Mouse (Mus musculus) right cerebral cortex, postnatal 14 days (tissue): ENCODE measurements around the gene Cdc5l.
"Not testable (repeated sequence)": the region's sequence is repeated elsewhere in the genome, so short reads cannot be mapped to it uniquely, and the experiment has no call there.

ENCODE experiments used
- DNase-seq: peaks from one replicate; pipeline ENCODE4 v3.0.0; 2022

The Cdc5l gene

DNA sequence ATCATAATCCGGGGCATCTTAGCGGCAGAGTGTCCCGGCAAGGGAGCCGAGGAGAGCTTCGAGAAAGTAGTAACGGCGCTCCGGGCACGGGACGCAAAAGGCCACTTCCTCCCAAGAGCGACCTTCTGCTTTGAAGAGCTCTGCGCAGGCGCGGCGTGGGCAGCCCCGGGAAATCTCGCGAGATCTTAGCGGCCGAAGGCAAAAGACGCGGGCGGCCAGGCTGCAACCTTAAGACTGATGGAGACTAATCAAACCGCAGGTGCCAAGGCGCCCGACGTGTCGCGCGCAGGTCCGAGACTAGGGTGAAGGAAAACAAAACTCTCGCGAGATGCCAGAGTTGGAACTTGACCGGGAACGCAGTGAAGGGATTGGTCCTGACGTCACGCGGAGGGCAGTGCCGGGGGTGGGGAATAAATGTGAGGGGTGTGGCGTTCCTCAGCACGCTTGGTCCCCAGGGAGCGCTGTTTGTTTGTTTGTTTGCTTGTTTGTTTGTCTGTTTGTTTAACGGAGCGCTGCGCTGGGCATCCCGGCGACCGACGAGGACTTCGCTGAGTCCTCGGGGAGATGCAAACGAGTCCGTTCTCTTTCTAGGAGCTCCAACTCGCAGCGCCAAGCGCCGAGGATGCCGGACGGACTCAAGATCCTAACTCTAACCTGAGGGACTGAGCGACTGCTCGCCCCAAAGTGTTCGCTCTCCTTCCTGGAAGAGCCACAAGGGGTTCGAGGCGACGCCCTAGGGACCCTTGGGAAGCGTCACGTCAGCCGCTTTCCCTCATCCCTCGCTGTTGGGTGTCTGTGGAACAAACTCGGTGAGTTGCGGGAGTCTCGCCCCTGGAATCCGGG is at the start of gene Cdc5l:
Cdc5l (minus strand) TSS at position 319 of the 843 bp plus-strand sequence.
- DNase-seq: peak; percentile 97

DNA sequence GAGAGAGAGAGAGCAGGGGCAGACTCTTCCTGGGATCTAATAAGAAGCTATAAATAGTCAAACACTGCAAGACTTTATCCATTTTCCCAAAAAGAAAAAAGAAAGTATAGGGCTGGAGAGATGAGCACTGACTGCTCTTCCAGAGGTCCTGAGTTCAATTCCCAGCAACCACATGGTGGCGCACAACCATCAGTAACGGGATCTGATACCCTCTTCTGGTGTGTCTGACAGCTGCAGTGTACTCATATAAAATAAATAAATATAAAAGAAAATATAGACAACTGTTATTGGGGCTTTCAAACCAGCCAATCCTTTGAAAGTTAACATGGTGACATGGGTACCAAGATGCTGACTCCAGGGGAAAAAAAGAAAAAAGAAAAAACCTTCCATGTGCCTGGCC is 46.9 kb upstream of the Cdc5l start:
- no peak for DNase-seq

DNA sequence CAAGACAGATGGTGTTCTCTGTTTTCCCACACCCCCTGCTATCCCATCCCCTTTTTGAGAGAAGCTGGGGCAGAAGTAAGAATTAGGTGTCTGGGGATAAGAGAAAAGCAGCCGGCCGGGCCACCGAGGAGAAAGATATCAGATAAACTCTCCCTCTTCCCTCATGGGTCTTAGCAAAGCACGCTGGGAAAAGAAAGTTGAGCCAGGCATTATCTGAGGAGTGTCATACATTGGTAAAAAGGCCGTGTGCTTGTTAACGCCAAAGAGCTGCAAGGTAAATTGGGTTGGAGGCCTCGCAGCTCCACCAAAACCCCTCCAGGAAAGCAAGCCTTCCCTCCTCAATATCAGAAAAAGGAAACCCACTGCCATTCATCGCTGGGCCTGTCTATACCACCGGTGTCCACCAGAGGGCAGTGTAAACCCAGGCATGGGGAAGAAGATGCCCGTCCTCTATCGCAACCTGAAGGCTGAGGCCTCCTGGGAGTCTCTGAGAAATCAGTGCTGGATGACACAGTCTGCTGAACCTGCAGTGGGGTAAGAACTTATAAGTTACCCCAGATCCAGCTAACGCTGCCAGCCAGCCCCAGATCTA is 44.8 kb upstream of the Cdc5l start:
- peak; percentile 85 for DNase-seq

DNA sequence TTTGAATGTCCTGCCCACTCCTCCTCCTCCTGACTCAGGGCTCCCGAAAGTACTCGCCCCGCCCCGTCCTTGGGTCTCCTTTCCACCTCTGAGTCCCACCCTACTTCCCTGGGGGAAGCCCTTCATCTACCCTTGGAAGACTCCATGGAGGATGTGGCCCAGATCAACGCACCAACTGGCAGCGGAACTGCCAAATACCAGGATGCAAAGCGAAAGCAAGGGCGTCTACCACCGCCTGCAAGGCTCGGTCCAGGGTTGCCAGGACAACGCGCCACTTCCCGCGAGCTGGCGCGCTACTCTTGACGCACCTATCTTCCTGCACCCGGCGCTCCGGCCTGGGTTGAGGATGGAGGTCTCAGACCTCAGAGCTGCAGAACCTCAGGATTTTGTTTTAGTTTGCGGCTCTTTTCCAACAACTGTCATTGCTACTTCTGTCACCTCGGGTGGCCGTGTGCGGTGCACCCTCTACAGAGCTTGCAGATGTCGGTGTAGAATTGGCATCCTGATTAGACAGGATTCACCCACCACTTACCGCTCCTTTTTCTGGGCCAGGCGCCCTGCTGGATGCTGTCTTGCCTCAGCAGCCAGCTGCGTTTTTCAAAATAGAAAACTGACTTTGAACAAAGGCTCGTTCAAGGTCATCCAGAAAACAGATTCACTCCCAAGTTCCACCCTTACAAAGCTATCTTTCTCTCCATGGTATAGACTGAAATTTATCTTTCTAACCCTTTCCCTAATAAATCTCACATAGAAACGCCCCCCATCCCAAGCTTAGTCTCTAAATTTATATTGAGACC is 41.3 kb upstream of the Cdc5l start, which contains the start of gene Spats1:
Spats1 (minus strand) TSS at position 747 of the 797 bp plus-strand sequence.
- peak; percentile 85 for DNase-seq

DNA sequence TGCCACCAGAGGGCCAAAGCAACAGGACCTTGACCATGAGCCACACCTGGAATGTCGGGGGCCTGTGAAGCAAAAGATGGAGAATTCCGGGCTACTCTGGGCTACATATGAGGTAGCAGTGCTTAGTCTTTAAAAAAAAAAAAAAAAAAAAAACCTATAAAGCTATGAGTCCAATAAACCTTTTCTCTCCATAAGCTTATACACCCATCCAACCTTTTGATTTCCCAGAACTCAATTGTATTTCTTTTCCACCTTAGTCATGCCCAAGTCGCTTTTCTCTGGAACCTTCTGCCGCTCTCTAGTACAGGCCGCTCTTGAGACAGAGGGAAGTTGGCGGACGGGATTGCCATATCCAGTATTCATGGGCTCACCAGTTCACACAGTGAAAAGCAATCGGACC is 40.6 kb upstream of the Cdc5l start:
- no peak for DNase-seq

DNA sequence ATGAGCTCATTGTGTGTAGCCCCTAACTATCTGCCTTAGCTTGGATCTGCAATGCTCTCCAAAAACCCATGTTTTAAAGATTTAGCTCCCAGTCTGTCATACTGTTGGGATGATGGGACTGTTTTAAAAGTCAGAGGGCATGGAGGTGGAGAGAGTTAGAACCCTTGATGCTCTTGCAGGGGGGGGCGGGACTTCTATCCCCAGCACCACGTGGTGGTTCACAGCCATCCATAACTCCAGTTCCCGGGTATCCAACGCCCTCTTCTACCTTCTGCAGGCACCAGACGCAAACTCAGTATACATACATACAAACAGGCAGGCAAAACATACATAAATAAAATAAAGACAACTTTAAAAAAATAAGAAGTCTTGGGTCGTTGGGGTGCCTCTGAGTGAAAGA is 40.1 kb upstream of the Cdc5l start:
- no peak for DNase-seq

DNA sequence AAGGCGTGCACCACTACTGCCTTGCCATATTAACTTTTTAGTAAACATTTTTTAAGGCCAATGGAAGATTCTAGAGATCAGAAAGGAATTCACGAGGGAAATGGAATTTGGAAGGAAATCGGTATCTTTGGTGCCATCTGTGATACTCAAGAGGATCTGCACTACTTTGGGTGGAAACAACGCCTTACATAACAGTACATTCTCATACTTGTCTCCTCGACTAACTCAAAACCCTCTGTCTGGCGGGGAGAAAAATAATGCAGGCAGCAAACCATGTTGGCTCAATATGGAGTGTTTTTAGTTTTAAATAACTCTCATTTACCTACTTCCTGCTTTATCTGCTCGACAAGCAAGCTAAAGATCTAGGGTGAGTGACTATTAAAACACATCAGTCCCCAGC is 37.2 kb upstream of the Cdc5l start:
- no peak for DNase-seq

DNA sequence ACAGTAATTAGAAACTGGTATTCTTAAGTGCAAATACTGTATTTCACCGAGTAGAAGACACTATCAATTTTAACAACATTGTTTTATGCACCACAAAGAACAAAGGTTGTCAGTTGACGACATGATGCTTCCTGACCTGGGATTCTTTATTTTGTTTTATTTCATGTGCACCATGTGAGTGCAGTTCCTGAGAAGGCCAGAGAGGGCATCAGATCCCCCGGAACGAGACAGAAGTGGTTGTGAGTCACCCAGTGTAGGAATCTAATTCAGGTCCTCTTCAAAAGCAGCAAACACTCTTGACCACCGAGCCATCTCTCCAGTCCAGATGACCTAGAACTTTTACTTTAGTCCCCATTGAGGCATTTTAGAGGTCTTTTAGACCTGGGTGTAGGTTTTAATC is 34.8 kb upstream of the Cdc5l start:
- DNase-seq: no peak

DNA sequence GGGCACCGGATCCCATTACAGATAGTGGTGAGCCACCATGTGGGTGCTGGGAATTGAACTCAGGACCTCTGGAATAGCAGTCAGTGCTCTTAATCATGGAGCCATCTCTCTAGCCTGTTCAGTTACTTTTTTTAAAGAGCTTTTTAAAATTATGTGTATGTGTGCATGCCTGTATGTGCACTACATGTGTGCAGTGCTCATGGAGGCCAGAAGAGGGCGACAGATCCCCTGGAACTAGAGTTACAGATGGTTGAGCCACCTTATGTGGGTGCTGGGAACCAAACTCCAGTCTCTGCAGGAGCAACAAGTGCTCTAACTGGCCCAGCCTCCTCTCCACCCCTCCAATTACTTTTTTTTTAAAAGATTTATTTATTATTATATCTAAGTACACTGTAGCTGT is 33.2 kb upstream of the Cdc5l start:
- no peak for DNase-seq

DNA sequence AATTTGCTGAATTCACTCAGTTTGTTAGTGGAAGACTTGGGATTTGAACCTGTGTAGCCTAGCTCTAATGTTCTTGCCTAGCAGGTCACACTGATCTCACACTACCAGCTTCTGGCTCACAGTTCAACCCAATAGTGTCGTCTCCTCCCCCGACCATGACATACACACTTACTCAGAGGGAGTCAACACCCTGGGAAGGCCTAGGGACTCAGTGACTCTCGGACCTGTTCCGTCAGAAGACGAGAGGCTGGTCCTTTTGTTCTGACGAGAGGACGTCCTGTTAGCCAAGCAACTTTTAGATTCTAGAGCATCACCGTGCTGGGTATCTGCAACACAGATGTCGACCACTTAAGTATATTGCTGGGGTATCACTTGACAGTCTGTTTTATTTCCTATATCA is 30.7 kb upstream of the Cdc5l start:
- DNase-seq: no peak

DNA sequence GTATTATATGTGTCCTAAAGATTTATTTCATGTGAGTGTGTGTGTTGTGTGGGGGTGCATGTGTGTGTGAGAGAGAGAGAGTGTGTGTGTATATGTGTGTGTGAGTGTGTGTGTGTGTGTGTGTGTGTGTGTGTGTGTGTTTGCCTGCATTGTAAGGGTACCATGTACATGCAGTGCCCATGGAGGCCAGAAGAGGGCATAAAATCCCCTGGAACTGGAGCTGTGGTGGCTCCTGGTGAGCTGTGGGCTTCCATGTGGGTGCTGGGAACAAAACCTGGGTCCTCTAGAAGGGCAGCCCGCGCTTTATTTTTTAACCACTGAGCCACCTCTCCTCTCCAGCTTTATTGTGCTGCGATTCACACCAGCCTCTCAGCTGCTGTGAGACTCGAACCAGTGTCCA is 29.0 kb upstream of the Cdc5l start:
- DNase-seq: no peak

DNA sequence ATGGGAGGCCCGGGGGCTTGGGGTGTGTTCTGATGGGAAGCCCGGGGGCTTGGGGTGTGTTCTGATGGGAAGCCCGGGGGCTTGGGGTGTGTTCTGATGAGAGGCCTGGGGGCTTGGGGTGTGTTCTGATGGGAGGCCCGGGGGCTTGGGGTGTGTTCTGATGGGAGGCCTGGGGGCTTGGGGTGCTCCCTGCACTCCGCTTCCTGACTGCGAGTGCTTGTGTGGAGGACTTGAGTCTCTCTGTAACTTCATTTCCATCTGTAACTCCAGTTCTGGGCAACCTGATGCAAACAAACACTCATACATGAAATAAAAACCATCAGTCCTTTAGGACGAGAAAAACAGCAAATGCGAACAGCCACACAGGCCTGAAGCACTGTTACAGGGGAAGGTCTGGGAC is 25.5 kb upstream of the Cdc5l start:
- no peak for DNase-seq

DNA sequence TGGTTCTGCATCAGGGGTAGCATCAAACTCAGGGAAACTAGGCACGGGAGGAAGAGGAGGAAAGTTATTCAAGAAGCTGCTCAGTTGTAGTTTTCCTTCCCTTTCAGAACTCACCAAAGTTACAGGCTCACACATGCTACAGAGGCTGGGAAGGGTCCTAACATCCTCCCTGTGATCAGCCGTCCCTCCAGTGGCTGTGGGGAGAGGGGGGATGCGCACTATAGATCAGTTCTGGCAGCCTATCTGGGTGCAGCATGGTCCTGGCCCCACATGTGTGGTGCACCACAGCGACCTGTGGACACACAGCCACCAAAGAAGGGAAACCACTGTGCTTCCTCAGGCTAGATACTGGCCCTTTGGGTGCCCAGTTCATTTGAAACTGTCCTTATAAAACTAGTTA is 25.0 kb upstream of the Cdc5l start:
- no peak for DNase-seq

DNA sequence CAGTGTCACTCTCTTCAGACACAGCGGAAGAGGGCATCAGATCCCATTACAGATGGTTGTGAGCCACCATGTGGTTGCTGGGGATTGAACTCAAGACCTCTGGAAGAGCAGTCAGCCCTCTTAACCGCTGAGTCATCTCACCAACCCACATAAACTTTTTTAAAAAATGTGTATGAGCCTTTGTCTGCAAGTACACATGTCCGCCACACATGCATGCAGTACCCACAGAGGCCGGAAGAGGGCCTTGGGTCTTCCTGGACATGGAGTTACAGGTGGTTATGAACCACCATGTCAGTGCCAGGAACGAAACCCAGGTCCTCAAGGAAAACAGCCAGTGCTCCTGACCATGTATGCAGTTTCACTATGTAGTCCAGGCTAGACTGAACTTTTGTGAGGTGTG is 23.9 kb upstream of the Cdc5l start:
- DNase-seq: no peak

DNA sequence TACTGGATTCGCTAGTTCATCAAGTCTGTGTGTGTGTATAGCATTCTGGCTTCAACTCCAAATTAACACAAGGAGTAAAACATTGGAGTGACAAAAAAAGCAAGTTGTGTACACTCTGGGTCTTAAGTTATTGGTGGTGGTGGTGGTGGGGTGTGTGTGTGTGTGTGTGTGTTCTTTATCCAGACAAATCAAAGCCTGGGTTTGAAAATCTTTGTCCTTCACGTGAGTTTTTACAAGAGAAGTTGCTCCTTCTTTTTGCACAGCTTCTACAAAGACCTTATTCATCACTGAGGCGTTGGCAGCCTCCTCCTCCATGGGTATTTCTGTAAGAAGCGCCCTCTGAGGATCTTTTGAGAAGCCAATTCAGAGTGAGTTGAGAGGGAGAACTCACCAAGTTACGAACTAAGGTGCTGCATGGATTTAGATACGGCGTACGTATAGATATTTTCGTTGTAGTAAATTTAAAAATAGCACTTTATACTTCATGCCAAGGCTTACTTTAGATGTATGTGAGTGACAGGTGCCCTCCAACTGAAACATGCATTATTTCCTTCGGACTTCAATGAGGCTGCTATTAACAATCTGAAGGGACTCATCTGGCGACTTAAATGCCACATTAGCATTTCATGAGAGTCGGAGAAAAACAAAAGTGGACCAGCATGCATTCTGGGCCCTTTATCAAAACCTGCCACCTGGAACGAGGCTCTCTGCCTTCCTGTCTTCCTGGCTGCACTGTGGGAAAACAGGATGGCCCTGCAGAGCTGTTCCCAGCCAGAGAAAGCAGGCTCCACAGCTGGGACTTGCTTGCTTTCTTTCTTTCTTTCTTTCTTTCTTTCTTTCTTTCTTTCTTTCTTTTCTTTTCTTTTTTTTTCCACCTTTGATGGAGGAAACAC is 23.0 kb upstream of the Cdc5l start:
- no peak for DNase-seq

DNA sequence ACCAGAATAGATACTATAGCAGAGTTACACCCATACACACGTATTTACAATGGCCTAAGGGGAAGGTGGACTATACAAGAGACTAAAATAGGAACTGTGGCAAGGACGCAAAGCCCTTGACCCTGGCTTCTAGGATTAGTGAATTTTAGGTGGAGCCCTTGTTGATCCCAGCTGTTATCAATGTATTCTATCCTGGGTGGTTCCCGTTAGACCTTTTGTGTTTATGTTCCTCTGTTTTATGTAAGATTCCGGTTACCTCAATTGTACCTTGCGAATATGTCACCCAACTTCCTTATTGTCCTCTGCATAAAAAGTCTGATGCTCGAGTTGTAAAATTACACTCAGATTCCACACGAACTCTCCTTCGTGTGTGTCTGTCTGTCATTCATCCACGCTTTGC is 22.2 kb upstream of the Cdc5l start:
- not testable (repeated sequence) for DNase-seq

DNA sequence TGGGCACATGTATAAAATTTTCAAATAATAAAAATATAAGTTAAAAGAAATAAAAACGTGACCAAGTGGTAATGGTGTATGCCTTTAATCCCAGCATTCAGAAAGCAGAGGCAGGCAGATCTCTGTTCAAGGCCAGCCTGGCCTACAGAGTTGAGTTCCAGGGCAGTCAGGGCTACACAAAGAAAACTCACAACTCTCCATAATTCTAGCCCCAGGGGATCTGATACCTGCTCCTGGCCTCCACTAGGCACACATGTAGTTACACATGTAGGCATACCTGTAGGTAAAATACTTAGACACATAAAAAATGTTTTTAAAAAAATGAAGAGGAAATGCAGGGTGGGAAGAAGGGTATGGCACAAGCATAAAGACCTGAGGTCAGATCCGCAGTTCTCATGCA is 21.3 kb upstream of the Cdc5l start:
- DNase-seq: no peak

DNA sequence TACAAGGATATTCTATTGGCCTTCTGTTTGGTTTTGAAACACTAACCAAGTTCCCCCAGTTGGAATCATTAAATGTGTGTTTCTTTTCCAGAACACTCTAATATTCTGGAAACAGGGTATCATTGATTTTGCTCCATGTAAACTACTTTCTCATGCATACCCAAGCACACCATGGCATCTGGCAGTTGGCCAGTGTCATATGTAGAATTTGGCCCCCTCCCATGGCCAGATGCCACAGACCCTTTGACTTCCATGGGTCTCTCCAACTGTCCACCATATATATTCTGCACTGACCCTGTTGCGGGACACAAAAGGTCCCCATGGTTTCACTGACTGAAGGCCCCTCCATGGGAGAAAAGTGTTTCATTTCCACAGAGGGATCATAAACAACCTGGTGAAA is 18.7 kb upstream of the Cdc5l start:
- no peak for DNase-seq

DNA sequence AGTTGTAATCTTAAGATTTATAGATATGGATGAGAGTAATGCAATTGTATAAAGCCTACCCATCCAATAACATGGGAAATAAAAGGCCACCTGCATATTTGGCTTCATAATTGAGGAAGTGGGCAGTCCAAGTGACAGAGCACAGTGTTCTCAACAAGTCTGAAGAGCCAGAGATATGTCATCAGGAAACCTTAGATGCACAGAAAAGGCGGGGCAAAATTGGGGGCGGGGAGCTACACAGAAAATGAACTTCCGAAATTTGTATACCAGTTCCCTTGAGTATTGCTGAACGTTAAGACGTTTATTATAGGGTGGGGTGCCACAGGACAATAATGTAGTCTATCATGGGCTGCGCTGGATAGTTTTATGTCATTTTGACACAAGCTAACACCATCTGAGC is 16.6 kb upstream of the Cdc5l start:
- no peak for DNase-seq

DNA sequence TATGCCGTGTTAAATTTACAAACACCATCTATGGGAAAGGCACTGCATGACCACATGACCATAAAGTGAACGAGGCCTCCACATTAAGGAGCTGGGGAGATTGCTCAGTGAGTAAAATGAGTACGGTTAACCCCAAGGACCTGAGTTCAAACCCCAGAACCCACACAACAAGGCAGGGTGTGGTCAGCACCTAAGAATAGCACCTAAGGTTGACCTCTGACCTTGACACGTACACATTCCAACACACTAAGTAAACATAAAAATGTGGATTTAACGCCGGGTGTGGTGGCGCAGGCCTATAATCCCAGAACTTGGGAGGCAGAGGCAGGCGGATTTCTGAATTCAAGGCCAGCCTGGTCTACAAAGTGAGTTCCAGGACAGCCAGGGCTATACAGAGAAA is 16.0 kb upstream of the Cdc5l start:
- DNase-seq: no peak

DNA sequence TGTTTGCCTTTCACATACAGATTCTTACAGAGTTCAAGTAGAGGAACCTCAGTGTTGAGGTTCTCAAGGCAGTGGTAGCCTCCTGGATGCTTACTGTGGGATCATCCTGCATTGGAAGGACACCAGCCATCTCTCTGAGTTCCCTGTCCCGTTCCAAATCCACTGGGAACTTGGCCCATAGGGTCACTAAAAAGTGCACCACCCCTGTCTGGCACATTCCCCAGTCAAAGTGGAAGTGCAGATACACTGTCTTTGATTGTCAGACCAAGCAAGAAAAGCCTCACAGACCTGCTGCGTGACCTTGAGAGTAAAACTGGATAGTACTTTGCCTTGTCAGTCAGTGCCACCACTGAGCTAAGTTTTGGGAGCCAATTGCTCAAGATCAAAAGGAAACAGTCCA is 13.5 kb upstream of the Cdc5l start:
- no peak for DNase-seq

DNA sequence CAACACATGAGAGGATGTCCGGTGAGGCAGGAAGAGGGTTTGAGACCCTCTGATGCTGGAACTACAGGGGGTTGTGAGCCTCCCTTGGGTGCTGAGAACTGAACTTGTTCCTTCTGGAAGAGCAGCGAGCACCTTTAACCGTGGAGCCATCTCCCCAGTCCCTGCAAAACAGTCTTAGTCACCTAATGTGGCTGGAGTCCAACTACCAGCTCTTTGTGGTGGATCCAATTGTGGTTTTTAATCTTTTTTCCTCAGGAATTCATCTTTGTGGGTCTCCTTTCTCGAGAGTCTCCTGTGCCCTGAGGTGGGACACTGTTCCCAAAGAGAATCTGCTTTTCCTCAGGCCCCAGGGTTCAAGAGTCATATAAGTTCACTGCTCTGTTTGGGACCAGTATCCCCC is 12.4 kb upstream of the Cdc5l start:
- no peak for DNase-seq

DNA sequence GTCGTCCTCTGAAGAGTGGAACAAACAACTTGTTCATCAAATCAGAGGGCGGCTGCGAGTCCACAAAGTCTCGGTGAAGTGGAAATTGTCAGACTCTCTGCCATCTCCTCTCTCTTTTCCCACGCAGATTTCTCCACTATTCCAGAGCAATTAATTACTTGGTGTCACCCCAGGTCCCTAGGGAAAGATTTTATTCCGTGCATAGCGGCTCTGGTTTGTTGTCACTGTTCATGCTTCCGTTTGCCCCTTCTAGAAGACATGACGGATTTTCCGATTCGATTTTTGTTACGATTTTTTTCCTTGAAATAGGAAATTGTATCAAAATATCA is 689 bp upstream of the Cdc5l start:
- no peak for DNase-seq
